Mouse (Mus musculus) embryonic fibroblast, embryonic 13.5 days (primary cell): Measurements from ENCODE around the gene Tmcc3.

Experiments used
- CTCF ChIP-seq: IDR thresholded peaks from 2 replicates; pipeline ENCODE4 v1.5.1; 2011; ENCODE audit warnings: mild to moderate bottlenecking, control low read depth, low read length, moderate library complexity, borderline replicate concordance; ENCODE audit not compliant: insufficient read depth
- POLR2A ChIP-seq: IDR thresholded peaks from 2 replicates; pipeline ENCODE4 v1.6.1; 2011; ENCODE audit warnings: low read depth, mild to moderate bottlenecking, control low read depth, low read length, moderate library complexity

GRCm38 (mm10) chr10:94426000-94426920 is 114.5 kb downstream of the Tmcc3 start:
- TF ChIP-seq CTCF (no peak), POLR2A (no peak)
